Mouse (Mus musculus): Measurements from ENCODE around the gene Brip1.

Gene Brip1

DNA sequence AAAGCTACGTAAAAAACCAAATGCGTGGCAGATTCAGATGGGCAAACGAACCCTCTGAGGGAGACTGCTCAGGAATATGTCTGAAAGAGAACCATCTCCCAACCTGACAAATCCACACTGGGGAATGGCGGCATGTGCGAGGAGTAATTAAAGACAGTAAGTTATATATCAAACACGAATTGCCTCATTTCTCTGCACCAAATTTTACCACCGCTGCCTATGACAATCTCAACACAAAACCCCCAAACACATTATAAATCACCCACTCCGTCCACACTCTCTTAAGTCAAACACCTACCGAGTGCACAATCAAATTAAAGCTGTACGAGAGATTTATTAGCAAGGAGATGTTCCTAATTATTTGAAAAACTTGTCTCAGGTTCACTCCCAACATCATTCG, 184.8 kb downstream of the Brip1 start:
- DNase-seq = no peak

DNA sequence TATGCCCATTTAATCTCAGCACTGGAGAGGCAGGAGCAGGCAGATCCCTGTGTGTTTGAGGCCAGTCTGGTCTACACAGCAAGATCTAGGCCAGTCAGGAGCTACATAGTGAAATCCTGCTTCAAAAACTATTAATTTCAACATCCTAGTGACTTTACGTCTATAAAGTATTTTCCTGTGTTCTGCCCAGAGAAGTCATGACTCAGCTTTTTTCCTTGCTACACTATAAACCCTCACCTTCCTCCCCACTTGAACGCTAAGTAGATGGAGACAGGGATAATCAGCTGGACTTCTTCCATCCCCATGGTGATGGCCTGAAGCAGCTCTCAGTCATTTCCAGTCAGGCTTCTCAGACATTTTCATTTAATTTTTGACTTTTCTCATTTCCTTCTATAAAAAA, 187.9 kb downstream of the Brip1 start:
- no peak for DNase-seq

DNA sequence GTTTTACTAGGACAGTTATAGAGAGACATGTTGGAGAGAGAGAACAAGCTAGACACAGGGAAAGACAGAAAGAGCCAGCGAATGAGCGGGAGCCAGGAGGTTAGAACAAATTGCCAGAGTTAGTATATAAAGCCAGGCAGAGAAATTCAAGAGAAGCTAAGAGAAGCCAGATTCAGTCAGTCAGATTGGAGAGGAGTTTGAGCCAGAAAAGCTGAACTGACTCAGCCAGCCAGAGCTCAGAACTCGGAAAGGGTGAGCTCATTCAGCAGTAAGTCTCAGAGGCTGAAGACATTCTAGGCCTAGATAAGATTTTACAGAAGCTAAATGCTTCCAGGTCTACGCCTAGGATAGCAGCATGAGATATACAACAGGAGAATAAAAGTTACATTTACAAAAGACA, 190.5 kb downstream of the Brip1 start:
- no peak for DNase-seq

DNA sequence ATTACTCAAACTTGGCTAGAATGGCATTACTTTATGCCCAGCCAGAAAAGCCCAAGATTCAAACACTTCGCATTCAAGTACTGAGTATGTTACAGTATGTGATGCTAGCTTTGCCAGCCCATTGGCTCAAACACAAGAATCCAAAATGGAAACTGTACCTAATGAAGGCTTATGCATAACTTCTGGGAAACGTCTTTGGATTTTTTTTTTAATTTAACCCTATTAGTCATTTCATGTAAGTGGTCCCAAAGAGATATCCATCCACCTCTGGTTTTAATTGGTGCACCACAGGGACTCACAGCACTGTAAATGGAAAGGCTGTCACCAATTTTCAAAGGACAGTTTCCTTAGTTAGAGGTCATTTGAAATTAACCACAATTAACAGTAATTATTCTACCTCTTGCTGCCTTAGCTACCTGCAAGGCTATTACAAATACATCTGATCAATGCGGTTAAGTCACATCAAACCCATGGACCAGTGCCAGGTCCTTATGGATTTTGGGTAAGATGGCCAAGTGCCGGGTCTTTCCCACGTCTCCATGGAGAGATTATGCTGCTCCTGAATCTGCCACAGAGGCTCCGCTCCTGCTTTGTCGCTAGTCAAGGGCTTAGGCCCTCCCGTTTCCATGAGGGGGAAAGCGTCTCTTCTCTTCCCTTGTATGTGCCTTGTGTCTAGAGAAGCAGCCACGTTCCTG, 192.6 kb downstream of the Brip1 start:
- no peak for DNase-seq
